Mouse (Mus musculus): ENCODE data around the gene Tprg.

Gene Tprg

DNA sequence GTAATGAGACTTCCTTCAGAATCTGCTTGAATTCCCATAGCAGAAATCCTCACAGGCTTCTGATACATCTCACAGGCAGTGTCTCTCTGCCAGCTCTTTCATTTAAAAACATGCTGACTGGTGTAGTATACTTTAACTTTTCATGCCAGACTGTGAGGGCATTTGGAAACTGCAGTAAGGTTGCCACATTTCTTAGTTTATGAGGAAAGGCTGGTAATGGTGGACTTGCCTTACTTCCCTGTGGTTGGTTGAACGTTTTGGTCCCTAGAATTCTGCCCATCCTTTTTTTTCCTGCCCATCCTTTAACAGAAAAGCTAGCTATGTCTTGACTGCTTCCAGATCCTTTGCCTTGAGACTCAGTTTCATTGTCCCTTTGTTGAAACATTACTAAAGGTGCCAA is 138.8 kb downstream of the Tprg start:
- DNase-seq (ENCODE audit: low spot score in 2 of 2) = no peak

- peak; percentile 61 to 78 for DNase-seq (ENCODE audit: low spot score in 2 of 2)
These were observed 139.6 kb downstream of the Tprg start for GRCm38 (mm10) chr16:25426261-25426660.

DNA sequence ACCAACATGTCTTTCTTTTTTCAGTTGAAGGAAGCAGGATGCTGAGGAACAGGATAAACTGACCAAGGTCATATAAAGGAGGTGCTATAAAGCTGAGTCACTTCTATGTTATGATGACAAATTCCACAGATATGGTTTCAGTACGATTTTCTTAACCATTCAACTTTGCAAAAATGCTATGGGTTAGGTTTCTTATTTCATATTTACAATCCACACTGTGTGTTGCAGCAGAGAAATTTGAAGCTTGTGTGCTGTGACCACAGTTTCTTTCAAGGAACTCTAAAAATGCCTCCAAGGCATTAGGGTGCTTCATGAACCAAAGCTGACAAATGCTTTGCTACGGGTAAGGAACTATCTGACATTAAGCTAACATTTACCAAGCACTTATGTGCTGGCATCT is 153.4 kb downstream of the Tprg start:
- no peak for DNase-seq (ENCODE audit: low spot score in 2 of 2)

- no peak for DNase-seq (ENCODE audit: low spot score in 2 of 2)
These were observed 159.0 kb downstream of the Tprg start for GRCm38 (mm10) chr16:25445580-25445979.

GRCm38 (mm10) chr16:25451511-25451910 is 164.9 kb downstream of the Tprg start:
- DNase-seq (ENCODE audit: low spot score in 2 of 2) = no peak

DNA sequence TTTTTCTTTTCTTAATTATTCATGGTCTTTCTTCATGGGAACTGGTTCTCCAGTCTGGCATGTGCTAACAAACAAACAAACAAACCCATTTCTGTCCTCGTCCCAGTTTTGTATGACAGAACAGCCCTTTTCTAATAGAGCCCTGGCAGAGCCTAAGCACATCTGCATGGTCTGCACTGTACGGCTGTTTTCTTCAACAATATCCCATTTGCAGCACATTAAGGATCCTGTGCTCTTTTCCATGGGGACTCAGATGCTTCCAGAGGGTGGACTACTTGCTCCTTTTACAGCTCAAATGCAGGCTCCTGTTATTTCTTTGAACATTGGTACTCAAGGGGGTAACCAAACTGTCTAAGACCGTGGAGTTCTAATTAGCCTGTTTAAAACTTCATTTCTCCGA is 178.1 kb downstream of the Tprg start:
- no peak for DNase-seq (ENCODE audit: low spot score in 2 of 2)

- DNase-seq (ENCODE audit: low spot score in 2 of 2) = no peak
These were observed 179.0 kb downstream of the Tprg start for GRCm38 (mm10) chr16:25465435-25466139.

DNA sequence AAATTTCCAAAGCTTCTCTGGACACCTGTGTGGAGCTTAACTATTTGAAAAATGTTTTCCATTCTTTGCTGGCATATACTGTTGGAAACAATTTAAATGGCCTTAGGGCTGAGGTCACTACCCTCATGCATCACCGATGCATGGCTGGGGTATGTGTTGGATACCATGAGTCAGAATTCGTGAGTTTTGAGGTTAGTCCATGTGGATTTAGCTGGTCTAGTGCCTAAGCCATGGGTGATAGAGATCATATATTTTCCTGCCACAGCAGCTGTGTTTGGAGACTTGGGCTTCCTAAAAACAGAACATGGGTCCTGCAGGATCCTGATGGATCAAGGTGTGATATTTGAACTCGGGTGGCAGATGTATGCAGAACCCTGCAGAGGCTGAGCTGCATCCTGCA is 181.4 kb downstream of the Tprg start:
- no peak for DNase-seq (ENCODE audit: low spot score in 2 of 2)

DNA sequence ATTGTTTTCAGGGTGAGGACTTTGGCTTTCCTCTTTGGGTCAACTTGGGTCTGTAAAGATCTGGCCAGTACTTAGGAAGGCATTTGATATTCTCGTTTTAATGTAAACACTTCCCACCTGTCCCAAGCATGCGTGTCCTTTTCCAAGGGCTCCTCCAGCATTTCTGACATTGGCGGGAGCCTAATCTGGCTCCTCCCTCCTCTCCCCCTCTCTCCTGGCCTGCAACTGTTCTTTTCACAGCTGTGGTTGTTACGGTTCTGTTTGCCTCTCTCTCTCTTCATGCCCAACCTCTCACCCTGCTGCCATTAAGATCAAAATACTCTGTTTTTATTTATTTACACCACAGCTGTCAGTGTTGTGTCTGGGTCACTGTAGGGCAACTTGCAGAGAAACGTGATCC is 182.0 kb downstream of the Tprg start:
- DNase-seq (ENCODE audit: low spot score in 2 of 2) = no peak
